Mouse (Mus musculus) E14TG2a.4 (cell line): ENCODE measurements around the gene 1190007I07Rik.

ENCODE experiments used
- CTCF ChIP-seq: conservative IDR thresholded peaks from 2 replicates; pipeline ENCODE4 v1.5.1; 2014; ENCODE audit warnings: low read length
- NANOG ChIP-seq: IDR thresholded peaks from 2 replicates; pipeline ENCODE4 v1.6.1; 2014; ENCODE audit warnings: borderline replicate concordance, low read length, mixed read lengths

DNA sequence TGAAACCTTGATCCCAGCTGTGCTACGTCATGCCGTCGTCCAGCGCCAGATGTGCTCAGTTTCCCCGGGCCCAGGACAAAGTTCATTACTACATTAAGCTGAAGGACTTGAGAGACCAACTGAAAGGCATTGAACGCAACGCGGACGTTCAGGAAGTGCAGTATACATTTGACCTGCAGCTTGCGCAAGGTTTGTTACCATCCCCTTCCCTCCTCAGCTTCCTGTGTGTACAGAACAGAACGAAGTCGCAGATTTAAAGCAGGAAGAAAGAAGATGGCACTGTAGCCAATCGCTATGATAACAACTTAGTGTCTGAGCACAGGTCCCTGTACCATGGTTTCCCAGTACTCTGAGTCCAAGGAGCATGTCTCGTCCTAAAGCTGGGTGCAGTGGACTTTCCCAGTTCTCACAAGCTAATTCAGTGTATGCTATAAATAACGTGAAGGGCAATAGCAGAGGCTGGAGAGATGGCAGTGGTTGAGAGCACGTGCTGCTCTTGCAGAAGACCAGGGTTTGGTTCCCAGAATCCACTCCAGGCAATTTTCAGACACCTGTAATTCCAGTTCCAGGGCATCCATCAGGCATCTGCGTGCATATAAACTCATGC, 24.3 kb upstream of the 1190007I07Rik start:
- TF ChIP-seq CTCF (no peak), NANOG (no peak)
